Mouse (Mus musculus): ENCODE results near the gene Ky. TPM values are rescaled to one million over a fixed set of nuclear protein-coding genes. Genes with fewer than 3 reads are reported as not detected.

The Ky gene
- polyA plus RNA-seq, 1 experiment from 2014 or later, result 2.1 TPM

- Histone ChIP-seq H3K27me3 (replicated peaks) (peaks cover 63% of the 10 kb centered on the region), H3K9me3 (replicated peaks) (no peaks in the 10 kb centered on the region), H3K4me2 (peak overlapping the region; percentile 71; the same call in 1 of the 2 replicates), H3K9ac (no peak overlapping the region), H3K36me3 (no peaks in the 10 kb centered on the region), H3K4me1 (replicated peaks) (peaks cover 18% of the 10 kb centered on the region), H3K4me3 (no peak overlapping the region), H3K27ac (ENCODE audit: poor library complexity, severe bottlenecking) (peak overlapping the region; percentile 58)
- WGBS, result 49% methylated on average over 3 of the region's 3 CpGs
- no peak for ATAC-seq (ENCODE audit: insufficient number of reproducible peaks, low FRiP score)
These were observed 703 bp upstream of the Ky start for GRCm38 (mm10) chr9:102504716-102505378.

GRCm38 (mm10) chr9:102508315-102508714 is 2.8 kb downstream of the Ky start:
- Histone ChIP-seq H3K4me1 (replicated peaks) (peaks cover 25% of the 10 kb centered on the region), H3K9me3 (replicated peaks) (no peaks in the 10 kb centered on the region), H3K9ac (no peak overlapping the region), H3K27ac (ENCODE audit: poor library complexity, severe bottlenecking) (no peak overlapping the region), H3K27me3 (replicated peaks) (peaks cover 60% of the 10 kb centered on the region), H3K36me3 (no peaks in the 10 kb centered on the region), H3K4me2 (no peak overlapping the region), H3K4me3 (no peak overlapping the region)
- 73% methylated on average over 3 of the region's 3 CpGs for WGBS
- no peak for ATAC-seq (ENCODE audit: insufficient number of reproducible peaks, low FRiP score)

GRCm38 (mm10) chr9:102511423-102511822 is 5.9 kb downstream of the Ky start:
- peaks cover 8% of the 10 kb centered on the region for H3K4me1 ChIP-seq (replicated peaks)
- WGBS, result 32% methylated on average over 8 of the region's 8 CpGs
- peak; percentile 82 for ATAC-seq (ENCODE audit: insufficient number of reproducible peaks, low FRiP score)
- peak overlapping the region; percentile 34 for H3K4me2 ChIP-seq
- no peak overlapping the region for H3K27ac ChIP-seq (ENCODE audit: poor library complexity, severe bottlenecking)
- no peak overlapping the region for H3K9ac ChIP-seq
- no peaks in the 10 kb centered on the region for H3K36me3 ChIP-seq
- H3K4me3 ChIP-seq, result no peak overlapping the region
- peaks cover 40% of the 10 kb centered on the region for H3K27me3 ChIP-seq (replicated peaks)
- H3K9me3 ChIP-seq (replicated peaks), result no peaks in the 10 kb centered on the region

GRCm38 (mm10) chr9:102513578-102513977 is 8.0 kb downstream of the Ky start:
- Histone ChIP-seq H3K36me3 (peaks cover 3% of the 10 kb centered on the region; the same call in 1 of the 2 replicates), H3K27ac (ENCODE audit: poor library complexity, severe bottlenecking) (no peak overlapping the region), H3K9me3 (replicated peaks) (no peaks in the 10 kb centered on the region), H3K27me3 (replicated peaks) (peaks cover 19% of the 10 kb centered on the region), H3K9ac (no peak overlapping the region), H3K4me2 (no peak overlapping the region), H3K4me1 (replicated peaks) (peaks cover 7% of the 10 kb centered on the region), H3K4me3 (no peak overlapping the region)
- no peak for ATAC-seq (ENCODE audit: insufficient number of reproducible peaks, low FRiP score)
- WGBS, result 80% methylated on average over 4 of the region's 4 CpGs

GRCm38 (mm10) chr9:102518443-102518842 is 12.9 kb downstream of the Ky start:
- Histone ChIP-seq H3K9me3 (replicated peaks) (no peaks in the 10 kb centered on the region), H3K9ac (no peak overlapping the region), H3K4me2 (no peak overlapping the region), H3K4me3 (no peak overlapping the region), H3K27ac (ENCODE audit: poor library complexity, severe bottlenecking) (no peak overlapping the region), H3K4me1 (replicated peaks) (no peaks in the 10 kb centered on the region), H3K27me3 (replicated peaks) (peaks cover 9% of the 10 kb centered on the region; the same call in 1 of the 2 replicates), H3K36me3 (peaks cover 3% of the 10 kb centered on the region; the same call in 1 of the 2 replicates)
- no peak for ATAC-seq (ENCODE audit: insufficient number of reproducible peaks, low FRiP score)
- WGBS, result 77% methylated on average over 9 of the region's 9 CpGs

GRCm38 (mm10) chr9:102521396-102521795 is 15.8 kb downstream of the Ky start:
- H3K4me3 ChIP-seq, result no peak overlapping the region
- H3K27me3 ChIP-seq (replicated peaks), result no peaks in the 10 kb centered on the region
- peaks cover 3% of the 10 kb centered on the region; the same call in 1 of the 2 replicates for H3K36me3 ChIP-seq
- no peak overlapping the region for H3K4me2 ChIP-seq
- H3K9ac ChIP-seq, result no peak overlapping the region
- H3K27ac ChIP-seq (ENCODE audit: poor library complexity, severe bottlenecking), result no peak overlapping the region
- H3K4me1 ChIP-seq (replicated peaks), result no peaks in the 10 kb centered on the region
- WGBS, result 64% methylated on average over 4 of the region's 4 CpGs
- ATAC-seq (ENCODE audit: insufficient number of reproducible peaks, low FRiP score), result no peak
- H3K9me3 ChIP-seq (replicated peaks), result no peaks in the 10 kb centered on the region

GRCm38 (mm10) chr9:102528106-102528505 is 22.6 kb downstream of the Ky start:
- H3K36me3 ChIP-seq, result no peaks in the 10 kb centered on the region
- H3K9ac ChIP-seq, result no peak overlapping the region
- no peak overlapping the region for H3K4me2 ChIP-seq
- H3K27ac ChIP-seq (ENCODE audit: poor library complexity, severe bottlenecking), result no peak overlapping the region
- 0 out of 2 replicates have a peak, but pooled peaks cover 3% of the 10 kb centered on the region for H3K27me3 ChIP-seq (replicated peaks)
- no peaks in the 10 kb centered on the region for H3K4me1 ChIP-seq (replicated peaks)
- ATAC-seq (ENCODE audit: insufficient number of reproducible peaks, low FRiP score), result no peak
- no peak overlapping the region for H3K4me3 ChIP-seq
- WGBS, result 81% methylated on average over 7 of the region's 7 CpGs
- no peaks in the 10 kb centered on the region for H3K9me3 ChIP-seq (replicated peaks)

GRCm38 (mm10) chr9:102528561-102528960 is 23.0 kb downstream of the Ky start:
- 0 out of 2 replicates have a peak, but pooled peaks cover 3% of the 10 kb centered on the region for H3K27me3 ChIP-seq (replicated peaks)
- ATAC-seq (ENCODE audit: insufficient number of reproducible peaks, low FRiP score), result no peak
- H3K4me1 ChIP-seq (replicated peaks), result no peaks in the 10 kb centered on the region
- H3K9me3 ChIP-seq (replicated peaks), result no peaks in the 10 kb centered on the region
- H3K4me3 ChIP-seq, result no peak overlapping the region
- H3K36me3 ChIP-seq, result no peaks in the 10 kb centered on the region
- WGBS, result 87% methylated on average over 7 of the region's 7 CpGs
- H3K27ac ChIP-seq (ENCODE audit: poor library complexity, severe bottlenecking), result no peak overlapping the region
- H3K4me2 ChIP-seq, result no peak overlapping the region
- no peak overlapping the region for H3K9ac ChIP-seq

GRCm38 (mm10) chr9:102529008-102529407 is 23.5 kb downstream of the Ky start:
- no peaks in the 10 kb centered on the region for H3K9me3 ChIP-seq (replicated peaks)
- ATAC-seq (ENCODE audit: insufficient number of reproducible peaks, low FRiP score), result no peak

GRCm38 (mm10) chr9:102531051-102531892 is 25.7 kb downstream of the Ky start:
- ATAC-seq (ENCODE audit: insufficient number of reproducible peaks, low FRiP score), result no peak
- no peak overlapping the region for H3K27ac ChIP-seq (ENCODE audit: poor library complexity, severe bottlenecking)
- H3K4me3 ChIP-seq, result no peak overlapping the region
- 0 out of 2 replicates have a peak, but pooled peaks cover 3% of the 10 kb centered on the region for H3K27me3 ChIP-seq (replicated peaks)
- H3K4me2 ChIP-seq, result no peak overlapping the region
- H3K9me3 ChIP-seq (replicated peaks), result no peaks in the 10 kb centered on the region
- no peaks in the 10 kb centered on the region for H3K4me1 ChIP-seq (replicated peaks)
- no peak overlapping the region for H3K9ac ChIP-seq
- 75% methylated on average over 21 of the region's 21 CpGs for WGBS
- H3K36me3 ChIP-seq, result no peaks in the 10 kb centered on the region

More at GRCm38 (mm10) chr9:102529008-102529407, 23.5 kb downstream of the Ky start:
- no peak overlapping the region for H3K27ac ChIP-seq (ENCODE audit: poor library complexity, severe bottlenecking)
- H3K4me3 ChIP-seq, result no peak overlapping the region
- H3K9ac ChIP-seq, result no peak overlapping the region
- H3K4me2 ChIP-seq, result no peak overlapping the region
- no peaks in the 10 kb centered on the region for H3K4me1 ChIP-seq (replicated peaks)
- H3K27me3 ChIP-seq (replicated peaks), result 0 out of 2 replicates have a peak, but pooled peaks cover 3% of the 10 kb centered on the region
- WGBS, result 72% methylated on average over 3 of the region's 3 CpGs
- no peaks in the 10 kb centered on the region for H3K36me3 ChIP-seq

GRCm38 (mm10) chr9:102536968-102537367 is 31.4 kb downstream of the Ky start:
- no peak for ATAC-seq (ENCODE audit: insufficient number of reproducible peaks, low FRiP score)
- H3K27me3 ChIP-seq (replicated peaks), result peaks cover 24% of the 10 kb centered on the region

More at GRCm38 (mm10) chr9:102536968-102537367, 31.4 kb downstream of the Ky start:
- Histone ChIP-seq H3K36me3 (no peaks in the 10 kb centered on the region), H3K4me3 (no peak overlapping the region), H3K4me1 (replicated peaks) (no peaks in the 10 kb centered on the region), H3K27ac (ENCODE audit: poor library complexity, severe bottlenecking) (no peak overlapping the region), H3K9ac (no peak overlapping the region), H3K4me2 (no peak overlapping the region), H3K9me3 (replicated peaks) (no peaks in the 10 kb centered on the region)
- WGBS, result 78% methylated on average over 4 of the region's 4 CpGs

All from heart, embryonic 12.5 days (tissue).